ENCODE assay signal across 8 mouse cellular contexts in genomic region chr12:80109753-80110545, GRCm38 (mm10). TPM values are rescaled to one million over a fixed set of nuclear protein-coding genes. Genes with fewer than 3 reads are reported as not detected.
DNase-seq lines count a peak whose midpoint lies in the region; ATAC-seq and TF ChIP-seq lines count a peak whose summit lies in the region.

No protein-coding gene starts in this region.

- no peak for TF ChIP-seq RAD21 in CH12.LX (IDR thresholded peaks at IDR 0.05; ENCODE audit: low read depth, low read length)

- in situ Hi-C loops in CH12.LX (cut with MboI; ENCODE audit: low pct_ligation_motif_present, low pct_unique_long_range_greater_than_20kb, low sequenced_read_pairs) = loop anchor here (10.0 to 25.0 kb wide), 3 partner anchors 135 to 505 kb away; no protein-coding TSS in a partner anchor
- in situ Hi-C loops in ES-E14 (cut with MboI; ENCODE audit: low sequenced_read_pairs in 2 of 2, unreplicated experiment in 2 of 2) = no loop called here

- no peak for TF ChIP-seq EP300 in CH12.LX (IDR thresholded peaks at IDR 0.05; ENCODE audit: low read length)

- H3K27ac ChIP-seq in CH12.LX (ENCODE audit: insufficient read depth, low read depth) (peak overlapping the region; percentile 81), ES-E14 (ENCODE audit: insufficient read depth, low read depth, low read length, poor library complexity, severe bottlenecking) (no peak overlapping the region)
- peak overlapping the region; percentile 98 for H3K27ac ChIP-seq in embryonic facial prominence, embryonic 12.5 days
- H3K27ac ChIP-seq in midbrain, embryonic 10.5 days (replicated peaks) = peak overlapping the region; percentile 99

- intact Hi-C loops in heart, postnatal 10 days (cut with DNase I) = loop anchor here (1.0 to 5.0 kb wide), 7 partner anchors 108 to 498 kb away; no protein-coding TSS in a partner anchor

- 2% methylated on average over 53 of the region's 53 CpGs for WGBS in embryonic facial prominence, embryonic 12.5 days
- WGBS in midbrain, embryonic 10.5 days = 4% methylated on average over 53 of the region's 53 CpGs

- H3K4me1 ChIP-seq in CH12.LX (ENCODE audit: control insufficient read depth in 1 of 2, insufficient read depth in 2 of 2) (peaks cover 12 to 15% of the 10 kb centered on the region in 2 experiments), ES-E14 (ENCODE audit: control insufficient read depth in 2 of 2, insufficient read depth in 2 of 2, low read length in 2 of 2, poor library complexity in 1 of 2) (peaks cover 0 to 13% of the 10 kb centered on the region in 2 experiments; a peak in 2 of 4 replicates)
- H3K4me1 ChIP-seq in embryonic facial prominence, embryonic 12.5 days = no peaks in the 10 kb centered on the region
- H3K4me1 ChIP-seq in midbrain, embryonic 10.5 days = peaks cover 39% of the 10 kb centered on the region

- no peak for ATAC-seq in embryonic facial prominence, embryonic 12.5 days (ENCODE audit: insufficient number of reproducible peaks, insufficient read depth, low FRiP score, low TSS enrichment)

- H3K9ac ChIP-seq in CH12.LX (ENCODE audit: insufficient read depth, low read depth) (peak overlapping the region; percentile 99), ES-E14 (ENCODE audit: insufficient read depth, low read depth, low read length, poor library complexity, severe bottlenecking) (peak overlapping the region; percentile 61)
- peak overlapping the region; percentile 100 for H3K9ac ChIP-seq in embryonic facial prominence, embryonic 12.5 days

- TF ChIP-seq POLR2A in CH12.LX (IDR thresholded peaks at IDR 0.05; ENCODE audit: low read depth, low read length) = peak; percentile 11; the same call in 1 of the 2 replicates

- peak overlapping the region; percentile 89 for H3K4me2 ChIP-seq in CH12.LX (ENCODE audit: insufficient read depth, low read depth, poor library complexity, severe bottlenecking)
- peak overlapping the region; percentile 92 for H3K4me2 ChIP-seq in embryonic facial prominence, embryonic 12.5 days (replicated peaks)

- H3K36me3 ChIP-seq in CH12.LX (replicated peaks in 1 of 2; ENCODE audit: control insufficient read depth in 1 of 2, insufficient read depth in 1 of 2, low read length in 1 of 2) = peaks cover 21 to 36% of the 10 kb centered on the region in 2 experiments
- peaks cover 15% of the 10 kb centered on the region for H3K36me3 ChIP-seq in ES-E14 (ENCODE audit: control insufficient read depth, insufficient read depth, low read length, poor library complexity, severe bottlenecking)
- H3K36me3 ChIP-seq in embryonic facial prominence, embryonic 12.5 days = peaks cover 21% of the 10 kb centered on the region
- H3K36me3 ChIP-seq in midbrain, embryonic 10.5 days = peaks cover 56% of the 10 kb centered on the region

- H3K4me3 ChIP-seq in CH12.LX (replicated peaks in 1 of 3; ENCODE audit: low read depth in 2 of 3, low read length in 2 of 3, poor library complexity in 1 of 3) = peak overlapping the region; percentile 76 to 98 (median 94)
- peak overlapping the region; percentile 37 to 92 for H3K4me3 ChIP-seq in ES-E14 (ENCODE audit: insufficient read depth in 1 of 2, low read depth in 1 of 2, low read length in 2 of 2, poor library complexity in 1 of 2, severe bottlenecking in 1 of 2)
- peak overlapping the region; percentile 94 for H3K4me3 ChIP-seq in embryonic facial prominence, embryonic 12.5 days
- peak overlapping the region; percentile 85 for H3K4me3 ChIP-seq in midbrain, embryonic 10.5 days

- dilution Hi-C loops in CH12.LX (cut with MboI; ENCODE audit: extremely low pct_ligation_motif_present, extremely low pct_unique_long_range_greater_than_20kb, low sequenced_read_pairs) = no loop called here

- no peak for TF ChIP-seq CTCF in CH12.LX (conservative IDR thresholded peaks at IDR 0.05 in 1 of 2, IDR thresholded peaks at IDR 0.05 in 1 of 2; ENCODE audit: low read depth in 2 of 2, low read length in 2 of 2)

- DNase-seq in CH12.LX (ENCODE audit: extremely low read depth) (peak; percentile 25), ES-E14 (ENCODE audit: low read depth, low spot score) (no peak)
- peak; percentile 69 to 71 for DNase-seq in heart, postnatal 10 days
- DNase-seq in kidney, postnatal 14 days = peak; percentile 59
- DNase-seq in midbrain, embryonic 10.5 days (ENCODE audit: low spot score) = peak; percentile 59
- DNase-seq in testis, postnatal 10 days (ENCODE audit: low spot score) = peak; percentile 69
- DNase-seq in ovary, adult 18-20 months (ENCODE audit: low spot score) = no peak

- H3K79me2 ChIP-seq in CH12.LX (replicated peaks; ENCODE audit: control insufficient read depth, extremely low read depth, insufficient read depth, poor library complexity, severe bottlenecking) = peaks cover 36% of the 10 kb centered on the region

- H3K27me3 ChIP-seq in CH12.LX (replicated peaks) = no peaks in the 10 kb centered on the region
- H3K27me3 ChIP-seq in embryonic facial prominence, embryonic 12.5 days = no peaks in the 10 kb centered on the region
- no peaks in the 10 kb centered on the region for H3K27me3 ChIP-seq in midbrain, embryonic 10.5 days (ENCODE audit: low read depth, poor library complexity, severe bottlenecking)

- H3K9me3 ChIP-seq in CH12.LX (replicated peaks; ENCODE audit: low read length) (no peaks in the 10 kb centered on the region), ES-E14 (ENCODE audit: control insufficient read depth, insufficient read depth, low read depth, low read length) (no peaks in the 10 kb centered on the region)
- no peaks in the 10 kb centered on the region for H3K9me3 ChIP-seq in embryonic facial prominence, embryonic 12.5 days
- 0 out of 2 replicates have a peak, but pooled peaks cover 5% of the 10 kb centered on the region for H3K9me3 ChIP-seq in midbrain, embryonic 10.5 days (replicated peaks)

TF ChIP-seq in CH12.LX, 34 proteins besides CTCF, POLR2A, EP300 and RAD21 (continues in another document):
- TF ChIP-seq GABPA (IDR thresholded peaks at IDR 0.05; ENCODE audit: insufficient replicate concordance, low read depth, low read length) = no peak
- TF ChIP-seq MYC (IDR thresholded peaks at IDR 0.05; ENCODE audit: low read depth, low read length) = no peak
- TF ChIP-seq JUN (IDR thresholded peaks at IDR 0.05; ENCODE audit: insufficient read depth, low read depth, low read length) = no peak
- TF ChIP-seq USF1 (IDR thresholded peaks at IDR 0.05; ENCODE audit: low read depth, low read length) = no peak
- no peak for TF ChIP-seq ZKSCAN1 (IDR thresholded peaks at IDR 0.05; ENCODE audit: borderline replicate concordance, low read depth, low read length)
- no peak for TF ChIP-seq NRF1 (IDR thresholded peaks at IDR 0.05; ENCODE audit: low read depth, low read length)
- TF ChIP-seq UBTF (IDR thresholded peaks at IDR 0.05; ENCODE audit: low read depth, low read length) = no peak
- no peak for TF ChIP-seq JUND (conservative IDR thresholded peaks at IDR 0.05; ENCODE audit: low read depth, low read length)
- no peak for TF ChIP-seq MAZ (IDR thresholded peaks at IDR 0.05; ENCODE audit: low read depth, low read length)
- TF ChIP-seq PAX5 (IDR thresholded peaks at IDR 0.05; ENCODE audit: low read length) = no peak
- TF ChIP-seq MAX (IDR thresholded peaks at IDR 0.05; ENCODE audit: low read length) = no peak
- no peak for TF ChIP-seq MEF2A (IDR thresholded peaks at IDR 0.05; ENCODE audit: borderline replicate concordance, low read depth, low read length)
- TF ChIP-seq POLR2AphosphoS2 (IDR thresholded peaks at IDR 0.05; ENCODE audit: low read depth, low read length) = no peak
- TF ChIP-seq SMC3 (IDR thresholded peaks at IDR 0.05; ENCODE audit: low read depth, low read length) = no peak
- TF ChIP-seq ELF1 (IDR thresholded peaks at IDR 0.05; ENCODE audit: low read depth, low read length) = no peak
- no peak for TF ChIP-seq ZMIZ1 (IDR thresholded peaks at IDR 0.05; ENCODE audit: low read depth, low read length)
- no peak for TF ChIP-seq BHLHE40 (IDR thresholded peaks at IDR 0.05; ENCODE audit: low read depth, low read length)
- TF ChIP-seq E2F4 (IDR thresholded peaks at IDR 0.05; ENCODE audit: insufficient replicate concordance, low read depth, low read length) = no peak

TF ChIP-seq in ES-E14, 5 proteins besides CTCF, POLR2A, EP300 and RAD21:
- TF ChIP-seq CHD2 (IDR thresholded peaks at IDR 0.05; ENCODE audit: low read depth, low read length) (no peak), ZC3H11A (IDR thresholded peaks at IDR 0.05; ENCODE audit: borderline replicate concordance, low read depth, low read length) (no peak), ZNF384 (IDR thresholded peaks at IDR 0.05; ENCODE audit: low read depth, low read length) (no peak), MAFK (IDR thresholded peaks at IDR 0.05; ENCODE audit: insufficient read depth, low read depth, low read length) (no peak), HCFC1 (IDR thresholded peaks at IDR 0.05; ENCODE audit: borderline replicate concordance, insufficient read depth, low read length) (no peak)

RNA-seq across cellular contexts. Expression of gene Zfp36l1, which starts 2.9 kb away (rescaled TPM):
- total RNA-seq in CH12.LX (2012; rRNA removed) = 42.3 and 50.7 TPM in 2 replicates
- total RNA-seq in CH12.LX (2014; rRNA removed) = 26.2 and 32.7 TPM in 2 replicates
- polyA plus RNA-seq in CH12.LX (2012; ENCODE audit: insufficient read length, low read depth) = 175 and 192 TPM in 2 replicates
- 19.4 and 19.8 TPM in 2 replicates for total RNA-seq in ES-E14 (2012; rRNA removed)
- polyA plus RNA-seq in embryonic facial prominence, embryonic 12.5 days (2016; fragmentation: Nextera tagmentation; extraction: Ambion mirVana) = 115 and 124 TPM in 2 replicates
- 100 to 1,000 TPM; 126 to 152 TPM for total RNA-seq in heart, postnatal 10 days (2021)
- polyA plus RNA-seq in midbrain, embryonic 10.5 days (2016; fragmentation: Nextera tagmentation; extraction: Ambion mirVana) = 127 and 141 TPM in 2 replicates

Comparison
In these comparisons a context has a peak if more than half of its experiments do, and no peak if none do; other contexts are left out.
1. DNase-seq: peak in CH12.LX (single experiment), heart, postnatal 10 days (2 of 2), kidney, postnatal 14 days (single experiment), midbrain, embryonic 10.5 days (single experiment) and testis, postnatal 10 days (single experiment); none in ES-E14 (single experiment) and ovary, adult 18-20 months (single experiment).
2. Peak in every context shown above with its lines, with median percentiles within 50 percentile points of each other: H3K4me3 ChIP-seq and H3K9ac ChIP-seq.